Mouse (Mus musculus) C2C12 (cell line): Measurements from ENCODE around the gene Tgfbi.

Experiments
- CEBPB ChIP-seq: IDR thresholded peaks from one replicate; pipeline ENCODE4 v1.6.1; 2011; ENCODE audit warnings: low read depth, mild to moderate bottlenecking, control low read depth, moderate library complexity
- CTCF ChIP-seq: IDR thresholded peaks from one replicate; pipeline ENCODE4 v1.5.1; 2011; ENCODE audit not compliant: control insufficient read depth, insufficient read depth, insufficient read length
- MAX ChIP-seq: IDR thresholded peaks from one replicate; pipeline ENCODE4 v1.6.1; 2011; ENCODE audit warnings: mild to moderate bottlenecking, control low read depth
- MYOD1 ChIP-seq: IDR thresholded peaks from one replicate; pipeline ENCODE4 v1.6.1; 2011; ENCODE audit warnings: low read depth; ENCODE audit not compliant: control insufficient read depth, insufficient read length
- MYOG ChIP-seq: IDR thresholded peaks from one replicate; pipeline ENCODE4 v1.6.1; 2011; ENCODE audit not compliant: control insufficient read depth, insufficient read length; ENCODE audit errors: extremely low read depth
- USF1 ChIP-seq: IDR thresholded peaks from one replicate; pipeline ENCODE4 v1.6.1; 2011; ENCODE audit warnings: low read depth, mild to moderate bottlenecking, control low read depth, moderate library complexity

DNA sequence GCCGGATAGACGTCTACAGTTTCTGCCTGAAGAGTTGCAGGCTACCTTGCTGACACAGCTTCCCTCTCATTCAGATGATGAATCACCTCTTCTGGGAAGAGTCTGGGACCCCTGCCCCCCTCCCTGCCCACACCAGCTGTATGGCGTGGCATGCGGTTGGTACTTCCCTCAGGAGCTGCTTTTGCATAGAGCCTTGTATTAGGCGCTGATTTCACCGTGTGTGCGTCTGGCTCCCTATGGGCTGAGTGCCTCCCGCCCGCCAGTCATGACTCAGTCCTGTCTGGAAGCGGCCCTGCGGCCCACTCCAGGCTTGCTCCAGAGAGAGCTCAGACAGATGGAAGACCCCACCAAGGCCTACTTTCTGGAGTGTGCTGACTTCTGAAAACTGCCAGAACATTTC, 8.1 kb upstream of the Tgfbi start:
- TF ChIP-seq MYOD1 (peak; percentile 79), CTCF (no peak), USF1 (no peak), MAX (peak; percentile 81), CEBPB (no peak), MYOG (no peak)
